Mouse (Mus musculus): ENCODE measurements around the gene Paf1. TPM values are rescaled to one million over a fixed set of nuclear protein-coding genes. Genes with fewer than 3 reads are reported as not detected.

Gene Paf1
- polyA plus RNA-seq, 1 experiment from 2014 or later: 80.5 TPM

DNA sequence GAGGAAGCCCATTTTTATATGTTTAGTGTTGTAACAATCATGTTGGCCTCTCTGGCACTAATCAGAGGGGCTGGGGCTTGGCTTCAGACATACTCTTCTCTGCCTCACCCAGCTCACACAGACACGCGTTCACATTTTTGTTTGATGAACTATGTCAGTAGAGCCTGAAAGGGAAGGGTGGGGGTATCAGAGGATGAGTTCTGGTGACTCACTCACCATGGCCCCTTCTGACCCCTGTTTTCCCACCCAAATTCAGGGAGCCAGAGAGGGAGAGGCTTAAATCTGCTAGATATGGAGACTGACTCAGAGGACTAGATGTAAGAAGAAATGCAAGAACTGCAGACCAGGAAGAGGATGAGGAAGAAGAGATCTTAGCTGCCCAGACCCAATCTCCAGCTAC, 26.7 kb downstream of the Paf1 start:
- H3K4me1 ChIP-seq: peaks cover 8% of the 10 kb centered on the region
- H3K27me3 ChIP-seq: no peaks in the 10 kb centered on the region
- no peaks in the 10 kb centered on the region for H3K9me3 ChIP-seq
- H3K4me2 ChIP-seq: no peak overlapping the region
- WGBS: 97% methylated on average over 2 of the region's 2 CpGs
- ATAC-seq (ENCODE audit: insufficient number of reproducible peaks, insufficient read depth, low FRiP score, low TSS enrichment, low read depth): no peak
- H3K36me3 ChIP-seq: peaks cover 95% of the 10 kb centered on the region
- H3K27ac ChIP-seq: no peak overlapping the region
- no peak overlapping the region for H3K4me3 ChIP-seq
- H3K9ac ChIP-seq: no peak overlapping the region

DNA sequence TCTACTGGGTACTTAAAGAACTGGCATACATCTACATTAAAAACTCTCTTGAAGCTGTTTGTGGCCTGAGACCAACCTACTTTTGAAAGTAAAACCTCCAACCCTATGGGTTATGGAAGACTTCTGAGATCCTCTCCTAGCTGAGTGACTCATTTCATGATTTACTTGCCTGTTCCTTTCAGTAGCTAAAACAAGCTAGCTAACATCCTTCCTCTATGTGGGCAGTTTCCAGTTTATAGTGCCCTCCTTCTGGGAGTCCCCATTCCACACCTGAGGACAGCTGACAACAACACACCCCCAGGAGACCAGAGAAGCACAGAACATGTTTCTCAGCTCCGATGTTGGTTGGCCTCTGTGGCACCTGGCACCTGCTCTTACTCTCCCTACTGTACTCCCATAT, 30.3 kb downstream of the Paf1 start:
- Histone ChIP-seq H3K4me3 (no peak overlapping the region), H3K4me2 (no peak overlapping the region), H3K27ac (no peak overlapping the region), H3K4me1 (peaks cover 8% of the 10 kb centered on the region), H3K9me3 (no peaks in the 10 kb centered on the region), H3K27me3 (no peaks in the 10 kb centered on the region), H3K9ac (no peak overlapping the region), H3K36me3 (peaks cover 63% of the 10 kb centered on the region)
- no peak for ATAC-seq (ENCODE audit: insufficient number of reproducible peaks, insufficient read depth, low FRiP score, low TSS enrichment, low read depth)
- 100% methylated on average over 1 of the region's 1 CpGs for WGBS

DNA sequence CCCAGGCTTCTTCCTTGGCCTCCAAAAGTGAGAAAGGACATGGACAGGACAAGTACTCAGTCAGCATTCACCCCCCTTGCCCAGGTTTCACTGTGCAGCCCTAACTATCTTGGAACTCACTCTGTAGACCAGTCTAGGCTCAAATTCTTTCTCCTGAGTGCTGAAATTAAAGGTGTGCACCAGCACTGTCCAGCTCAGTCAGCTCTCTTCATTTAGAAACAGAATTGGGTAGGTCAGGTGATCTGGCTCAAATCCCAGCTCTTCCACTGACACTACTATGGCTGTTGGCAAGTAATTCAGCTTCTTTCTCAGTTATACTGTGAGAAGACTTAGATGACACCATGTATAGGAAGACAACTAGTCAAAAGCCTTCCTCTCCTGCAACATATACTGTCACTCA, 35.0 kb downstream of the Paf1 start:
- no peak for ATAC-seq (ENCODE audit: insufficient number of reproducible peaks, insufficient read depth, low FRiP score, low TSS enrichment, low read depth)
- Histone ChIP-seq H3K9ac (no peak overlapping the region), H3K4me2 (no peak overlapping the region), H3K27me3 (no peaks in the 10 kb centered on the region), H3K9me3 (no peaks in the 10 kb centered on the region), H3K27ac (no peak overlapping the region), H3K4me1 (peaks cover 11% of the 10 kb centered on the region), H3K36me3 (peaks cover 38% of the 10 kb centered on the region), H3K4me3 (no peak overlapping the region)

DNA sequence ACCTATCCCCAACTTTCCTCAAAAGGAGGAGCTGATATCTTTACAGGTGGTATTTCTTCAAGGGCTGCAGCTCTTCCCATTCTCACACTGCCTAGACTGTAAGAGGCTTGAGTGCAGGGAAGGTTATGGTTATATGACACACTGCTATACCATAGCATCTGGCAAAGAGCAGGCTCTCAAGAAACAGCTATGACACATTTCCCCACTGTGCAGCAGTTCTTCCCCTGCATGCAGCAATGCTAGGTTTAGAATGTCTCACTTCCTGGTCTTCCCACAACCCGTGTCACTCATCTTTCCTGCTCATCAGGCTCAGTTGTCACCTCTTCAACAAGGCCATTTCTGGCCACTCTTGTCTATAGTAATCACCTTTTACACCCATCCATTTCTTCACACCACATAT, 37.8 kb downstream of the Paf1 start:
- Histone ChIP-seq H3K4me1 (peaks cover 38% of the 10 kb centered on the region), H3K36me3 (peaks cover 24% of the 10 kb centered on the region; the same call in 1 of the 2 replicates)
- 86% methylated on average over 1 of the region's 1 CpGs for WGBS

DNA sequence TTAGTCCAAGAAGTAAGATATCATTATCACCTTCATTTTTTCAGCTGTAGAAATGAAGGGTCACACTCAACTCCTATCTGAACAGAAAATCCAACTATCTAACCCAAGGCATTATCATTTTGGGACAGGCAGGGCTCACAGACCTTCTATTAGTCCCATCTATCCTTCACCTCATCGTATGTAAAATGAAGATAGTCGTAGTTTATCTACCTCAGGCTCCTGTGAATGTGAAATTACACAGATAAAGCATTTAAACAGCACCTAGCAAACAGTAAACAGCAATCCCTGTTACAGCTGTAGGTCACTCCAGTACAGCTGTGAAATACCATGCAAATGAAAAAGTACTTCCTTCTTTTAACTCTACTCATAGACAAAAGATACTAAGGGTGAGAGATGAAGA, 39.5 kb downstream of the Paf1 start:
- H3K27ac ChIP-seq: no peak overlapping the region
- ATAC-seq (ENCODE audit: insufficient number of reproducible peaks, insufficient read depth, low FRiP score, low TSS enrichment, low read depth): no peak
- peaks cover 24% of the 10 kb centered on the region; the same call in 1 of the 2 replicates for H3K36me3 ChIP-seq
- H3K4me3 ChIP-seq: no peak overlapping the region
- H3K4me1 ChIP-seq: peaks cover 41% of the 10 kb centered on the region
- WGBS: 92% methylated on average over 2 of the region's 2 CpGs
- H3K27me3 ChIP-seq: no peaks in the 10 kb centered on the region
- no peaks in the 10 kb centered on the region for H3K9me3 ChIP-seq
- no peak overlapping the region for H3K9ac ChIP-seq
- H3K4me2 ChIP-seq: no peak overlapping the region

More for the DNA sequence above, 37.8 kb downstream of the Paf1 start:
- H3K4me2 ChIP-seq: no peak overlapping the region
- H3K27me3 ChIP-seq: no peaks in the 10 kb centered on the region
- no peak for ATAC-seq (ENCODE audit: insufficient number of reproducible peaks, insufficient read depth, low FRiP score, low TSS enrichment, low read depth)
- H3K9ac ChIP-seq: no peak overlapping the region
- H3K4me3 ChIP-seq: no peak overlapping the region
- no peaks in the 10 kb centered on the region for H3K9me3 ChIP-seq
- no peak overlapping the region for H3K27ac ChIP-seq

DNA sequence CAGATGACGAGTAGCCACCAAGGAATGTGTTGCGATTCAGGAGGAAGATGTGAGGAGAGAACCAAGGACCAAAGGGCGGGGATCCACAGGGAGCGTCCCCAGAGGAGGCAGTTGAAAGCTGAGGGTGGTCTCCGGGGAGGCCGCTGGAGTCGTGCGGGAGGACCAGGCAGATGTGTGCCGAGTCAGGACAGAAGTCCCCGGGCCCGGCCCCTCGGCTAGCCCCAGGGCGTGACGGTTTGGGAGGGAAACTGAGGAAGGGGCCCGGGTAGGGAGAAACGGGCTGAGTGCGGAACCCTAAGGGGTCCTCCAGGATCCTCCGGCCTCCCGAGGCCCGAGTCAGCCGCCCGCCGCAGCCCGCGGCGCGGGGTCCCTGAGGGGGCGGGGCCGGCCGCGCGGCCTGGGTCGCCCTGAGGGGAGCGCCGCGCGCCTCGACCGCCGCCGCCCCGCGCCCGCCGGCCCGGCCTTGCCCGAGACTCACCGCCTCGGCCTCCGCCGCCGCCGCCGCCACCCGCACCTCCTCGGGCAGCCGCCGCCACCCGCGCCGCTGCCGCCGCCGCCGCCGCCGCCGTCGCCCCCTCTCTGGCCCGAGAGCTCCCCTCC, 43.0 kb downstream of the Paf1 start:
- H3K4me3 ChIP-seq: peak overlapping the region; percentile 86
- WGBS: 0% methylated on average over 11 of the region's 70 CpGs
- peak; percentile 44 for ATAC-seq (ENCODE audit: insufficient number of reproducible peaks, insufficient read depth, low FRiP score, low TSS enrichment, low read depth)
- peak overlapping the region; percentile 85 for H3K4me2 ChIP-seq
- H3K4me1 ChIP-seq: peaks cover 42% of the 10 kb centered on the region
- H3K27me3 ChIP-seq: no peaks in the 10 kb centered on the region
- H3K27ac ChIP-seq: peak overlapping the region; percentile 60
- H3K9me3 ChIP-seq: no peaks in the 10 kb centered on the region
- H3K9ac ChIP-seq: peak overlapping the region; percentile 98
- peaks cover 18% of the 10 kb centered on the region; the same call in 1 of the 2 replicates for H3K36me3 ChIP-seq

DNA sequence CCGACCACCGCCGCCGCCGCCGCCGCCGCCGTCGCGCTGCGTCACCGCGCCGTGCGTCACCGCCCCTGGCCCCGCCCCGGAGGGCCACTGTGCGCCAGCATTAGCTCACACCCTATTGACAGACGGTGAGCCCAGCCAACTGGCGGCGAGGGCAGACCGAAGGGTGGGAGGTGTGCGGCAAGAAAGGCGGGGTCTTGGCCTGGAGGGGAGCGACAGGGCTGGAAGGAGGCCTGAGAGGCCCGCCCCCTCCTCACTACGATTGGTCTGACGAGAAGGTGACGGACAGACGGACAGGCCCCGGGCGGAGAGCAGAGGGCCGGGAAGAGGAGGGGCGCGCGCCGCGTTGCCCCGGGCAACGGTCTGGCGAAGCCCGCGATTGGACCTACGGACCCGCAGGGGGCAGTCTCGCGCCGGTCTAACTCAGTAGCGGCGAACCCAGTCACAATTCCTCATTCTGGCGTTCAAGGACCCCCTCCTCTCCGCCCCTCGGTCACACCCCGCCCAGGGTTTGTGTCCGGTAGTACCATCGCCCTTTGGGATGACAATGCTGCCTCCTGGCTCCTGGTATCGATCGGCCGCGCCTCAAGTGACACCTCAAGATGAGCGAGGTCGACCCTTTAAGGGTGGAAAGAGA, 43.6 kb downstream of the Paf1 start:
- H3K27ac ChIP-seq: peak overlapping the region; percentile 60; the same call in 1 of the 2 replicates
- no peaks in the 10 kb centered on the region for H3K9me3 ChIP-seq
- H3K4me3 ChIP-seq: peak overlapping the region; percentile 86
- ATAC-seq (ENCODE audit: insufficient number of reproducible peaks, insufficient read depth, low FRiP score, low TSS enrichment, low read depth): peak; percentile 100
- H3K9ac ChIP-seq: peak overlapping the region; percentile 98
- WGBS: under 1% methylated on average over 53 of the region's 64 CpGs
- peak overlapping the region; percentile 85 for H3K4me2 ChIP-seq
- no peaks in the 10 kb centered on the region for H3K27me3 ChIP-seq
- H3K4me1 ChIP-seq: peaks cover 42% of the 10 kb centered on the region
- H3K36me3 ChIP-seq: peaks cover 12% of the 10 kb centered on the region; the same call in 1 of the 2 replicates

DNA sequence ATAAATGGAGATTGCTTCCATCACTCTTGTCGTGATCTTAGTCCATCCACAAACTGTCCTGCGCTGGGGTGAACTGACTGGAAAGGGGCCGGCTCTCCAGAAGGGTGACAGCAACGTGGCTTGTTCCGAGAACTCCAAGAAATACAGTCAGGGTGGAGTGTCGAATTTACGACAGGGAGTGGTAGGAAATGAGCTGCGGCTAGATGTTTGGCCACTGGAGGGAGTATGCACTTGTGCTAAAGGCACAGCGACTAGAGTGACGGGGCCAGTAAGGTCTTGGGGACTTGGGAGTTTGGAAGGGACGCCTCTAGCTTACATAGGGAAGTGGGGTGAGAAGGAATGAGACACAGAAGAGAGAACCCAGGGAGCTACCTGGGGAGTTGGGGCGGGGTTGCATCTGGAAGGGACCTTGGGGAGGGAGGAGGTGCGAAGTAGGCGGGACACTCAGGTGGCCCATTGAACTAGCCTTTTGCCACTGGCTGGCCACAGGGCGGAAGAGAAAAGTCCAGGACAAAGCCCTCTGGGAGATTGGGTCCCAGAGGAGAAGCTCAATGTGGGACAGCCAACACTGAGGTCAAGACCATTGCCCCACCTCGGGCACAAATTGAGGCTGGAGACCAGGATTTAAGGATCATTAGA, 44.3 kb downstream of the Paf1 start, which contains the start of gene Gmfg:
Gene Gmfg (plus strand): TSS at position 516 of the 639 bp plus-strand sequence.
- 3% methylated on average over 16 of the region's 16 CpGs for WGBS
- Histone ChIP-seq H3K4me1 (peaks cover 38% of the 10 kb centered on the region), H3K9ac (peak within 1 kb of the TSS; percentile 98), H3K4me2 (peak within 1 kb of the TSS; percentile 85), H3K36me3 (peaks cover 8% of the 10 kb centered on the region; the same call in 1 of the 2 replicates), H3K27me3 (no peaks in the 10 kb centered on the region), H3K9me3 (no peaks in the 10 kb centered on the region), H3K4me3 (peak within 1 kb of the TSS; percentile 86), H3K27ac (peak within 1 kb of the TSS; percentile 60; the same call in 1 of the 2 replicates)
- peak; percentile 21; the same call in 1 of the 2 replicates for ATAC-seq (ENCODE audit: insufficient number of reproducible peaks, insufficient read depth, low FRiP score, low TSS enrichment, low read depth)

DNA sequence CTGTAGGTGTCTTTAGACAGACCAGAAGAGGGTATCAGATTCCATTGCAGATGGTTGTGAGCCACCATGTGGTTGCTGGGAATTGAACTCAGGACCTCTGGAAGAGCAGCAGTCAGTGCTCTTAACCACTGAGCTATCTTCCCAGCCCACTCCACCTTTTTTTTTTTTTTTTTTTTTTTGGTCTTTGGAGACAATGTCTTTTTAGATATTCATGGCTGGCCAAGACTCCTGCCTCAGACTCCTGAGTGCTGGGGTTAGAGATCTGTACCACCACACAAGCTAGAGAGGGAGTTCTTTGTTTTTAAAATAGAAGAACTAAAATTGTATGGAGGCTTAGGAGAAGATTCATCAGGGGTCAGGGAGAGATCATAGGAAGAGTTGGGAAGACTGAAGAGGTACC, 45.2 kb downstream of the Paf1 start:
- Histone ChIP-seq H3K9ac (no peak overlapping the region), H3K9me3 (no peaks in the 10 kb centered on the region), H3K27me3 (no peaks in the 10 kb centered on the region), H3K4me3 (no peak overlapping the region), H3K4me2 (no peak overlapping the region), H3K27ac (no peak overlapping the region), H3K4me1 (peaks cover 29% of the 10 kb centered on the region), H3K36me3 (no peaks in the 10 kb centered on the region)
- no peak for ATAC-seq (ENCODE audit: insufficient number of reproducible peaks, insufficient read depth, low FRiP score, low TSS enrichment, low read depth)

DNA sequence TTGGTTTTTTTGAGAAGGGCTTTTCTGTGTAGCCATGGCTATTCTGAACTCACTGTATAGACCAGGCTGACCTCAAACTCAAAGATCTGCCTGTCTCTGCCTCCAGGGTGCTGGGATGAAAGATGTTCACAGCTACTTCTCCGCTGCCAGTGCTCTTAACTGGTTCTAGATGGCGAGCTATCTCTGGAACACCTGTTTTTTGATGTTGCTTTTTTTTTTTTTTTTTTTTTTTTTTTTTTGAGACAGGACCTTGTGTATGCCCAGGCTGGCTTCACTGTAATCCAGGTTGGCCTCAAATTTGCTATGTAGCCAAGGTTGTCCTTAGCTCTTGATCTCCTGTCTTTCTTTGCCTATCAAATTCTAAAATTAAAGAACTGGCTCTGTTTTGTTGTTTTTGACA, 46.0 kb downstream of the Paf1 start:
- no peak overlapping the region for H3K4me2 ChIP-seq
- ATAC-seq (ENCODE audit: insufficient number of reproducible peaks, insufficient read depth, low FRiP score, low TSS enrichment, low read depth): no peak
- no peaks in the 10 kb centered on the region for H3K9me3 ChIP-seq
- H3K27me3 ChIP-seq: no peaks in the 10 kb centered on the region
- WGBS: 73% methylated on average over 2 of the region's 2 CpGs
- H3K36me3 ChIP-seq: no peaks in the 10 kb centered on the region
- H3K9ac ChIP-seq: no peak overlapping the region
- H3K4me3 ChIP-seq: no peak overlapping the region
- H3K4me1 ChIP-seq: peaks cover 21% of the 10 kb centered on the region
- no peak overlapping the region for H3K27ac ChIP-seq

DNA sequence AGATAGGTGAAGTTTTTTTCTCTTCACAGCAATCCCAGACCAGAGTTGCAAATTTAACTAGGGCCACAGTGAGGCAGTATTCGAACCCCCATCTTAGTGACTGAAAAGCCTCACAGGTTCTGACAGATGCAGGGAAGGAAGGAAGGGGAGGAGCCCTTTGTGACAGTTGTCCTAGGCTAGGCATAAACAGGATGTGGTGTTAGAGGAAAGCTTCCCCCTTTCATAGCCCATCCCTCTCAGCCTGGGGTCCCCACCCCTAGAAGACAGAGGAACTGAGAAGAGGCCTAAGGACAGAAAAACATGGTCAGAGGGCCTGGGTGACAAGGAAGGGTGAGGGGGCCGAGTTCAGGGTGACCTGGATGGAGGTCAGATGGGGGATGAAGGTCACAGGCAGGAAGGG, 48.0 kb downstream of the Paf1 start:
- no peak for ATAC-seq (ENCODE audit: insufficient number of reproducible peaks, insufficient read depth, low FRiP score, low TSS enrichment, low read depth)
- no peak overlapping the region for H3K9ac ChIP-seq
- WGBS: 44% methylated on average over 2 of the region's 2 CpGs
- peaks cover 5% of the 10 kb centered on the region; the same call in 1 of the 2 replicates for H3K4me1 ChIP-seq
- peaks cover 5% of the 10 kb centered on the region for H3K27me3 ChIP-seq
- no peak overlapping the region for H3K4me2 ChIP-seq
- no peaks in the 10 kb centered on the region for H3K9me3 ChIP-seq
- H3K27ac ChIP-seq: no peak overlapping the region
- H3K36me3 ChIP-seq: no peaks in the 10 kb centered on the region
- H3K4me3 ChIP-seq: no peak overlapping the region
